Mouse (Mus musculus) intestine, embryonic 14.5 days (tissue): ENCODE measurements at regions not wholly inside any gene's neighbourhood (a gene's known extent, or its start where the extent isn't known, plus 50 kb on each side); places are given as distances from the start of the nearest gene placed in this dataset.

Source experiments
- ATAC-seq: fragments of 200-750 bp; cut with Nextera tagmentation; replicated peaks from 2 replicates; pipeline ENCODE4 v1.8.0; 2017; ENCODE audit warnings: low read depth, moderate number of reproducible peaks, moderate TSS enrichment, moderate library complexity; ENCODE audit not compliant: low FRiP score, low TSS enrichment
- DNase-seq: peaks from one replicate; pipeline ENCODE4 v3.0.0-alpha.2; 2018; ENCODE audit warnings: low spot score
- H3K27ac ChIP-seq: fragments of 300-500 bp; sonication (generic); 2 replicates; pipeline ENCODE4 v1.5.1; 2014; ENCODE audit warnings: low read depth, mild to moderate bottlenecking, control low read depth
- H3K27me3 ChIP-seq: fragments of 300-500 bp; sonication (generic); replicated peaks from 2 replicates; pipeline ENCODE4 v1.6.1; 2014; ENCODE audit warnings: low read length, control low read depth; ENCODE audit not compliant: control insufficient read depth, insufficient read depth
- H3K36me3 ChIP-seq: fragments of 300-500 bp; sonication (generic); 2 replicates; pipeline ENCODE4 v1.6.1; 2014; ENCODE audit warnings: low read length, control low read depth; ENCODE audit not compliant: control insufficient read depth, insufficient read depth
- H3K4me1 ChIP-seq: fragments of 300-500 bp; sonication (generic); replicated peaks from 2 replicates; pipeline ENCODE4 v1.6.1; 2014; ENCODE audit warnings: low read length, control low read depth, mixed read lengths; ENCODE audit not compliant: control insufficient read depth, insufficient read depth
- H3K4me2 ChIP-seq: fragments of 300-500 bp; sonication (generic); 2 replicates; pipeline ENCODE4 v1.6.1; 2014; ENCODE audit warnings: low read length
- H3K4me3 ChIP-seq: fragments of 300-500 bp; sonication (generic); 2 replicates; pipeline ENCODE4 v1.5.1; 2014; ENCODE audit warnings: low read depth, low read length, control low read depth, mixed read lengths
- H3K9ac ChIP-seq: fragments of 300-500 bp; sonication (generic); 2 replicates; pipeline ENCODE4 v1.6.1; 2014; ENCODE audit warnings: mild to moderate bottlenecking, low read length
- H3K9me3 ChIP-seq: fragments of 300-500 bp; sonication (generic); 2 replicates; pipeline ENCODE4 v1.6.1; 2016; ENCODE audit warnings: low read length, control low read depth; ENCODE audit not compliant: control insufficient read depth
- WGBS: fragments of 180-500 bp; shearing (Covaris S2); extraction: QIAGEN DNeasy Blood & Tissue Kit; methylation state at CpG from one replicate; pipeline ENCODE4 v1.1.7; 2014; 5-methylcytosine and 5-hydroxymethylcytosine counted together

- no peak for DNase-seq
- ATAC-seq = no peak
- Histone ChIP-seq H3K4me3 (no peak overlapping the region), H3K27me3 (no peaks in the 10 kb centered on the region), H3K4me1 (no peaks in the 10 kb centered on the region), H3K9me3 (no peaks in the 10 kb centered on the region), H3K9ac (no peak overlapping the region), H3K36me3 (no peaks in the 10 kb centered on the region), H3K4me2 (no peak overlapping the region), H3K27ac (no peak overlapping the region)
- 65% methylated on average over 3 of the region's 3 CpGs for WGBS
Measured at GRCm38 (mm10) chr5:83533901-83534300, 178.9 kb upstream of the Tecrl start.

DNA sequence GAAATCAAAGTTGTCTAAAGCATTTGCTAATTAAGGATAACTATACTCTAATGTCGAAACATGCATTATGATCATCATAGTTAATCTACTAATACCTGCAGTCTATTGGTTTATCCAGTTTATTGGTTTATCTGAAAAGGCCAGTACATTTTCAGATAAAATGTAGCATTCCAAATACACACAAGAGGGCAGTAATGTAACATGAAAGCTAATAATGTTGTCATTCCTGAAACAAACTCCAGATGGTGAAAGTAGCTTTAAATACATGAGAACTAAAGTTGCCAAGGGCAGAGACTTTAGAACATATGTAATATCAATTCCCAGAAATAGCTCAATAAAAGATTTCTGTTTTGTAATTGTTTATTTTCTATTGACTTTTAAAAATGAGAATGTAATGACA lies 163.7 kb upstream of the Tecrl start:
- H3K9me3 ChIP-seq = no peaks in the 10 kb centered on the region
- H3K9ac ChIP-seq = no peak overlapping the region
- WGBS = 72% methylated on average over 1 of the region's 1 CpGs
- H3K4me3 ChIP-seq = no peak overlapping the region
- no peaks in the 10 kb centered on the region for H3K36me3 ChIP-seq
- no peak overlapping the region for H3K4me2 ChIP-seq
- no peaks in the 10 kb centered on the region for H3K27me3 ChIP-seq
- DNase-seq = no peak
- H3K4me1 ChIP-seq = no peaks in the 10 kb centered on the region
- ATAC-seq = no peak
- no peak overlapping the region for H3K27ac ChIP-seq

- no peak for DNase-seq
- ATAC-seq = no peak
- H3K36me3 ChIP-seq = no peaks in the 10 kb centered on the region
- no peak overlapping the region for H3K27ac ChIP-seq
- H3K27me3 ChIP-seq = no peaks in the 10 kb centered on the region
- H3K9ac ChIP-seq = no peak overlapping the region
- no peak overlapping the region for H3K4me3 ChIP-seq
- H3K4me2 ChIP-seq = no peak overlapping the region
- H3K4me1 ChIP-seq = no peaks in the 10 kb centered on the region
- H3K9me3 ChIP-seq = no peaks in the 10 kb centered on the region
- 13% methylated on average over 1 of the region's 1 CpGs for WGBS
Measured at GRCm38 (mm10) chr5:83484135-83484534, 129.1 kb upstream of the Tecrl start.

- ATAC-seq = no peak; the same call in 1 of the 2 replicates
- Histone ChIP-seq H3K9ac (no peak overlapping the region), H3K9me3 (no peaks in the 10 kb centered on the region), H3K36me3 (no peaks in the 10 kb centered on the region), H3K4me1 (no peaks in the 10 kb centered on the region), H3K4me2 (no peak overlapping the region), H3K27ac (no peak overlapping the region), H3K27me3 (no peaks in the 10 kb centered on the region), H3K4me3 (no peak overlapping the region)
- 3% methylated on average over 3 of the region's 3 CpGs for WGBS
- DNase-seq = peak; percentile 65
Measured at GRCm38 (mm10) chr5:83440259-83440658, 85.3 kb upstream of the Tecrl start.

DNA sequence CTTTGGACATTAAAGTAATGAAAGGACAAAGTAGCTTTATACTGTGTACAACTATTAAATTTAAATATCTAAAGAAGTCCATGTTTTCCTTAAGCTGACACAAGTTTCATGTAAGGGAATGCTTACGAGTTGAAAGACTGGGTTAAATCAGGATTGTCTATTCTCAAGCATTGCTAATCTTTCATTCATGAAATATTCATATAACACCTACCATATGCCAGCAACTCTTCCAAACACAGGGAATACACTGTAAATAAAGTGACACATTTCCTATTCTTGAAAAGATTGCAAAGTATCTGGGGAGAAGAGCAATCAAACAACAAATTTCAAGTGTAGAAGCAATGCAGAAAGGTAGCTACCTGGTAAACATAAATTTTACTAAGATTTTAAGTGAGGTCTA lies 81.5 kb upstream of the Tecrl start:
- H3K4me3 ChIP-seq = no peak overlapping the region
- ATAC-seq (no peak), DNase-seq (no peak)
- no peaks in the 10 kb centered on the region for H3K9me3 ChIP-seq
- no peak overlapping the region for H3K4me2 ChIP-seq
- 73% methylated on average over 1 of the region's 1 CpGs for WGBS
- H3K27ac ChIP-seq = no peak overlapping the region
- no peaks in the 10 kb centered on the region for H3K36me3 ChIP-seq
- no peaks in the 10 kb centered on the region for H3K4me1 ChIP-seq
- no peak overlapping the region for H3K9ac ChIP-seq
- H3K27me3 ChIP-seq = no peaks in the 10 kb centered on the region

- DNase-seq = no peak
Measured at GRCm38 (mm10) chr5:83421708-83422107, 66.7 kb upstream of the Tecrl start.

GRCm38 (mm10) chr5:83410221-83410620 lies 55.2 kb upstream of the Tecrl start:
- Histone ChIP-seq H3K4me1 (no peaks in the 10 kb centered on the region), H3K27me3 (no peaks in the 10 kb centered on the region), H3K4me2 (no peak overlapping the region), H3K4me3 (no peak overlapping the region), H3K27ac (no peak overlapping the region), H3K9ac (no peak overlapping the region), H3K36me3 (no peaks in the 10 kb centered on the region), H3K9me3 (no peaks in the 10 kb centered on the region)
- DNase-seq = no peak
- no peak for ATAC-seq
- 79% methylated on average over 2 of the region's 2 CpGs for WGBS

More at GRCm38 (mm10) chr5:83421708-83422107, 66.7 kb upstream of the Tecrl start:
- Histone ChIP-seq H3K4me3 (no peak overlapping the region), H3K9me3 (no peaks in the 10 kb centered on the region), H3K4me2 (no peak overlapping the region), H3K36me3 (no peaks in the 10 kb centered on the region), H3K9ac (no peak overlapping the region), H3K27ac (no peak overlapping the region), H3K4me1 (no peaks in the 10 kb centered on the region), H3K27me3 (no peaks in the 10 kb centered on the region)
- no peak for ATAC-seq
- 75% methylated on average over 5 of the region's 5 CpGs for WGBS

DNA sequence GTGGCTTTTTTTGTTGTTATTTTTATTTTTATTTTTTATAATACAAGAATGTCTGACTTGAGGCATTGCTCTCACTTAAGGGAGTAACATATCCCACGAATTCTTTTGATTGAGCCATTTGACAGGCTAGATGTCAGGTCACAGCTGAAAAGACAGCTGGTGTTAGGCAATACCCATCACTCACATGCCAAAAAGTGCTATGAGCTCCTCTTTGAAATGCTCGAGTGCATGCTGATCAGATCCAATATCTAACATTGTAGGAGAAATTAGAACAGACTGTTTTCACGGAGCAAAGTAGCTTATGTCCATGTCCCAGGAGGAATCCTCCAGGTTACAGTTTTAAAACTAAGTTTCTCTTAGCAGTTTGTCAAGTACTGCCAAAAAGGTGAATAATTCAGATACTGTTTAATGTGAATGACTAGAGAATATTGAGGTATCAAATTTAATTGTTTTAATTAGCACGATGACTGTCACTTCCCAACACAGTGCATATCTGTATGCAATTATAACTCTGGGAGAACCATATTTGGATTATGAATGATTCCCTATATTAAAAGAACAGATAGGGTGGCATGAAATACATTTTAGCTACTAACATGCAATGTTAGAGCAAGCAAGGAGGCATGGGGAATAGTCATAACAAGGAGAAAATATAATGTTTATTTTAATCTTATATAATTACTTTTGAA lies 50.4 kb upstream of the Tecrl start:
- 72% methylated on average over 4 of the region's 4 CpGs for WGBS
- no peaks in the 10 kb centered on the region for H3K9me3 ChIP-seq
- H3K4me2 ChIP-seq = no peak overlapping the region

More for the DNA sequence above, 50.4 kb upstream of the Tecrl start:
- Histone ChIP-seq H3K4me3 (no peak overlapping the region), H3K36me3 (no peaks in the 10 kb centered on the region), H3K27me3 (no peaks in the 10 kb centered on the region), H3K4me1 (no peaks in the 10 kb centered on the region), H3K9ac (no peak overlapping the region), H3K27ac (no peak overlapping the region)
- DNase-seq (no peak), ATAC-seq (no peak)
